Mouse (Mus musculus) effector memory CD4-positive, alpha-beta T cell, adult 5 months (primary cell): ENCODE measurements around the gene Klra1. TPM values are rescaled to one million over a fixed set of nuclear protein-coding genes. Genes with fewer than 3 reads are reported as not detected.

ENCODE experiments used
- polyA plus RNA-seq: library from polyadenylated mRNA; unstranded; fragments of 100-300 nt; shearing (Covaris generic); gene quantifications from one replicate; pipeline ENCODE4 v1.2.1, GENCODE M21; 2017

Klra1 gene
- polyA plus RNA-seq: not detected

DNA sequence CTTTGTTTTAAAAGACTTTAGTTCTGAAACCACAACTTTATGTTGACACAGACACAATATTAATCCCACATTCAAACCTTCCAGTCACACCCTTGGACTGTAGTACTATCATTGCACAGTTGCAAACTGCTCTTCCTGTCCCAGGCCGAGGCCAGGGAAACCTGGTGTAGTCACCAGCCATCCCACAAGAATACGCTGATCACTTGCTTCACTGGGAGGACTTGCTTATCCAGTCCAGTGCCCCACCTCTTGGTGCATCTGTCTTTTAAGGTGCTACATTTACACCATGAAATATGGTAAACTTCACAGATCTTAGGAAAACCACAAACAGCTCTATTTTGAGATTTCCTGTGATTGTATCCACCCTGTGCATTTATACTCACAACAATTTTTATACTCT lies at the start of gene Klra1:
Gene Klra1 (minus strand): TSS at position 125 of the 400 bp plus-strand sequence.

GRCm38 (mm10) chr6:130337411-130337810 lies 49.3 kb downstream of the Klra1 start, which contains the start of gene Klra3:
Gene Klra3 (minus strand): TSS chr6:130337574.

Other genes with a start within 250 kb of the Klra1 start
- gene Klra9, start 193.8 kb downstream of the Klra1 start, polyA plus RNA-seq: not detected
- not detected for gene Klra7, start 153.6 kb downstream of the Klra1 start, polyA plus RNA-seq
- not detected for gene Klra10, start 104.9 kb downstream of the Klra1 start, polyA plus RNA-seq
- not detected for gene Klra3, start 49.3 kb downstream of the Klra1 start, polyA plus RNA-seq